Mouse (Mus musculus) forebrain, embryonic 13.5 days (tissue): ENCODE results near the gene Alg11. TPM values are rescaled to one million over a fixed set of nuclear protein-coding genes. Genes with fewer than 3 reads are reported as not detected.

Experiments
- ATAC-seq: fragments of 200-750 bp; cut with Nextera tagmentation; 2 replicates; pipeline ENCODE4 v1.8.0; 2017
- H3K27ac ChIP-seq: fragments of 300-500 bp; sonication (generic); 2 replicates; pipeline ENCODE4 v1.5.1; 2015; ENCODE audit warnings: inconsistent platforms, mild to moderate bottlenecking, moderate library complexity
- H3K27me3 ChIP-seq: fragments of 300-500 bp; sonication (generic); 2 replicates; pipeline ENCODE4 v1.6.1; 2015; ENCODE audit warnings: mild to moderate bottlenecking, inconsistent platforms
- H3K36me3 ChIP-seq: fragments of 300-500 bp; sonication (generic); 2 replicates; pipeline ENCODE4 v1.6.1; 2015; ENCODE audit warnings: mild to moderate bottlenecking, inconsistent platforms; ENCODE audit not compliant: poor library complexity, severe bottlenecking
- H3K4me1 ChIP-seq: fragments of 300-500 bp; sonication (generic); 2 replicates; pipeline ENCODE4 v1.6.1; 2015; ENCODE audit warnings: inconsistent platforms
- H3K4me2 ChIP-seq: fragments of 300-500 bp; sonication (generic); 2 replicates; pipeline ENCODE4 v1.6.1; 2015; ENCODE audit warnings: inconsistent platforms, mild to moderate bottlenecking, moderate library complexity
- H3K4me3 ChIP-seq: fragments of 300-500 bp; sonication (generic); 2 replicates; pipeline ENCODE4 v1.5.1; 2015; ENCODE audit warnings: mild to moderate bottlenecking, inconsistent platforms
- H3K9ac ChIP-seq: fragments of 300-500 bp; sonication (generic); 2 replicates; pipeline ENCODE4 v1.6.1; 2015; ENCODE audit warnings: mild to moderate bottlenecking, inconsistent platforms
- H3K9me3 ChIP-seq: fragments of 300-500 bp; sonication (generic); replicated peaks from 2 replicates; pipeline ENCODE4 v1.6.1; 2016; ENCODE audit warnings: inconsistent platforms
- WGBS: fragments of 180-500 bp; shearing (Covaris S2); methylation state at CpG from one replicate; pipeline ENCODE4 v1.1.7; 2015; 5-methylcytosine and 5-hydroxymethylcytosine counted together
- polyA plus RNA-seq: library from polyadenylated mRNA; unstranded; fragments of >200 nt; fragmentation: Nextera tagmentation; extraction: Ambion mirVana; gene quantifications from 2 replicates; pipeline ENCODE4 v1.2.1, GENCODE M21; 2015

Alg11 gene
- polyA plus RNA-seq, 1 experiment from 2014 or later, result 28.9 TPM

GRCm38 (mm10) chr8:22042515-22042914 lies 18.0 kb upstream of the Alg11 start:
- Histone ChIP-seq H3K4me1 (no peaks in the 10 kb centered on the region; the same call in 1 of the 2 replicates), H3K9ac (no peak overlapping the region), H3K4me2 (no peak overlapping the region), H3K4me3 (no peak overlapping the region), H3K27ac (no peak overlapping the region), H3K9me3 (no peaks in the 10 kb centered on the region), H3K36me3 (no peaks in the 10 kb centered on the region), H3K27me3 (peaks cover 5% of the 10 kb centered on the region)
- WGBS, result 82% methylated on average over 3 of the region's 3 CpGs
- no peak for ATAC-seq

GRCm38 (mm10) chr8:22043706-22044105 lies 16.8 kb upstream of the Alg11 start:
- no peak for ATAC-seq
- 74% methylated on average over 12 of the region's 12 CpGs for WGBS
- no peaks in the 10 kb centered on the region; the same call in 1 of the 2 replicates for H3K4me1 ChIP-seq
- no peak overlapping the region for H3K27ac ChIP-seq
- no peak overlapping the region for H3K9ac ChIP-seq
- H3K27me3 ChIP-seq, result peaks cover 5% of the 10 kb centered on the region; the same call in 1 of the 2 replicates
- H3K4me3 ChIP-seq, result no peak overlapping the region
- no peaks in the 10 kb centered on the region for H3K9me3 ChIP-seq
- no peak overlapping the region for H3K4me2 ChIP-seq
- no peaks in the 10 kb centered on the region for H3K36me3 ChIP-seq

GRCm38 (mm10) chr8:22047699-22048464 lies 12.6 kb upstream of the Alg11 start:
- Histone ChIP-seq H3K4me3 (no peak overlapping the region), H3K27me3 (no peaks in the 10 kb centered on the region), H3K4me1 (no peaks in the 10 kb centered on the region), H3K9me3 (no peaks in the 10 kb centered on the region), H3K4me2 (no peak overlapping the region), H3K36me3 (no peaks in the 10 kb centered on the region), H3K27ac (no peak overlapping the region), H3K9ac (no peak overlapping the region)
- ATAC-seq, result peak; percentile 30; the same call in 1 of the 2 replicates
- WGBS, result 63% methylated on average over 2 of the region's 2 CpGs

GRCm38 (mm10) chr8:22054674-22055491 lies 5.6 kb upstream of the Alg11 start:
- Histone ChIP-seq H3K4me1 (peaks cover 3% of the 10 kb centered on the region; the same call in 1 of the 2 replicates), H3K4me2 (no peak overlapping the region), H3K27me3 (peaks cover 18% of the 10 kb centered on the region), H3K36me3 (no peaks in the 10 kb centered on the region), H3K4me3 (no peak overlapping the region), H3K27ac (no peak overlapping the region), H3K9ac (no peak overlapping the region), H3K9me3 (no peaks in the 10 kb centered on the region)
- WGBS, result 88% methylated on average over 12 of the region's 12 CpGs
- ATAC-seq, result no peak

- Histone ChIP-seq H3K4me1 (peaks cover 3% of the 10 kb centered on the region; the same call in 1 of the 2 replicates), H3K4me2 (no peak overlapping the region), H3K27ac (no peak overlapping the region), H3K27me3 (peaks cover 18% of the 10 kb centered on the region), H3K36me3 (no peaks in the 10 kb centered on the region), H3K9me3 (no peaks in the 10 kb centered on the region), H3K9ac (no peak overlapping the region), H3K4me3 (no peak overlapping the region)
- no peak for ATAC-seq
- 97% methylated on average over 2 of the region's 2 CpGs for WGBS
These were observed 5.0 kb upstream of the Alg11 start for GRCm38 (mm10) chr8:22055492-22055877.

GRCm38 (mm10) chr8:22056850-22057249 lies 3.7 kb upstream of the Alg11 start:
- peaks cover 18% of the 10 kb centered on the region for H3K27me3 ChIP-seq
- no peak for ATAC-seq
- no peak overlapping the region for H3K9ac ChIP-seq
- 79% methylated on average over 3 of the region's 3 CpGs for WGBS
- no peak overlapping the region for H3K4me3 ChIP-seq
- H3K4me1 ChIP-seq, result peaks cover 10% of the 10 kb centered on the region
- H3K4me2 ChIP-seq, result no peak overlapping the region
- no peak overlapping the region for H3K27ac ChIP-seq
- no peaks in the 10 kb centered on the region for H3K36me3 ChIP-seq
- no peaks in the 10 kb centered on the region for H3K9me3 ChIP-seq

DNA sequence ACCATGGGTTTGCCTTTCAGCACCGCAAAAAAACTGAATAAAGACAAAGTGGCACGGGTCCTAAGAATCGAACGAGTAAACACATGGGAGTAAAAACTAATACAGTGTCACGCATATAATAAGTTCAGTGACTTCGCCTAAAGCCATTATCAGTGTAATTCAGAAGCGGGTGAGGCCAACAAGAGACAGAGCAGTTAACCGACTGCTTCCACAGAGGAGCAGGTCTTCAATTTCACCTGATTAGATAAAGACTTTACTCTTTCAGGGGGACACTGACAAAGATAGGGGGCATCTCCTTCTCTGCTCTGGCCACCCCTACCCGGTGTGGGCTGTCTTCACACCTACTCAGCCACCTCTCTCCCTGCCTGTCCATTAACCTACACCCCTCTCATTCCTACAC lies 2.2 kb upstream of the Alg11 start:
- WGBS, result 83% methylated on average over 9 of the region's 9 CpGs
- ATAC-seq, result no peak
- Histone ChIP-seq H3K27ac (no peak overlapping the region), H3K4me2 (no peak overlapping the region), H3K27me3 (peaks cover 18% of the 10 kb centered on the region), H3K4me3 (no peak overlapping the region), H3K36me3 (peaks cover 11% of the 10 kb centered on the region; the same call in 1 of the 2 replicates), H3K9me3 (no peaks in the 10 kb centered on the region), H3K9ac (no peak overlapping the region), H3K4me1 (peaks cover 10% of the 10 kb centered on the region)

DNA sequence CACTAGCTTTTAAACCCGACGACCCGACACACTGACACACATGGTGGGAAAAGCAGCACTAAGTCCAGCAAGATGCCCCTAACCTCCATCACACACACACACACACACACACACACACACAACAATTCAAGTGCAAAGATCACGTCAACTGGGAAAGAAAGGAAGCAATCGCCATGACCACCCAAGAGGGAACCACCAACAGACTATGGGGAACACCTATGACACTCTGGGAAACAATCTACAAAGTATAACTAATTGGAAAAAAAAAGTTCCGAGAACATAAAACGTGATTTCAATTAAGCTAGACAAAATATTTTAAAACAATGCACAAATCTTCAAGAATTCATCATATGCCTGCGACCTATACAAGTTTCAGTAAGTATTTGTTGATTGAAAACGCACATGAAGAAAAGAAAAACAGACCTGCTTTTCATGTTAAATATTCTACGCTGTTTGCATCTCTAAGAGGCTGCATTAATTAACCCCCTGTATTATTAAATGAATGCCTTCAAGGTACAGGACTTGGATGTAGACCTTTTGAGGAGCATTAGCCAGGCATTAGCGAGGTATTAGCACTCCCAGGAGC lies 1.3 kb upstream of the Alg11 start:
- H3K4me2 ChIP-seq, result peak overlapping the region; percentile 89
- 32% methylated on average over 11 of the region's 11 CpGs for WGBS
- peaks cover 18% of the 10 kb centered on the region for H3K27me3 ChIP-seq
- H3K9me3 ChIP-seq, result no peaks in the 10 kb centered on the region
- peaks cover 10% of the 10 kb centered on the region for H3K4me1 ChIP-seq
- H3K27ac ChIP-seq, result no peak overlapping the region
- peaks cover 17% of the 10 kb centered on the region for H3K36me3 ChIP-seq
- peak overlapping the region; percentile 67 for H3K4me3 ChIP-seq
- ATAC-seq, result no peak
- H3K9ac ChIP-seq, result peak overlapping the region; percentile 78; the same call in 1 of the 2 replicates

DNA sequence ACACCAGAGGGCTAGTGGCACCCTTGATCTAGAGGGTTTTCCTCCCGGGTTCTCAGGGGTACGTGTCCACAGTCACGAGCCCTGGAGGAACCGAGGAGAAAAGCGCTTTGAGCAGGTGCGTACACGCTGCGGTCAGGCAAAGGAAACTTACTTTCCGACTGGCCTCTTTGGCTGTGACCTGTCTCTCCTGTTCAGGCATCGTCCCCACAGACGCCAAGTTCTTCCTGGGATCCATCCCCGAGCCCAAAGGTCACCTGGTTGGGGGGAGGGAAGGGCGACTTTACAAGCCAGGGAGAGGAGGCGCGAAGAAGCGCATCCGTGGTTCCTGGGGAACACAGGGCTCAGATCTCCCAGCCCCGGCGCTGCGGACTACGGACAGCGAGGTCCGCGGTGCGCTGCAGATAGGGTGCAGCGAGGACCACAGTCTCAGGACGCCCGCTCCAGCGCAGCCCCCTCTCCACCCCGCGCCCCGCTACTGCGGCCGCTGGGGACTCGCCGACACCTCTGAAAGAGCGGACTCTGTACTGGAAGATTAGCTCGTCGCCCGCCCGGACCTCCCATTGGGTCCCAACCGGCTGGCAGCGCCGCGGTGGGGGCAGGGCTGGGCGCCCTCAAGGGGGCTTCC lies 588 bp upstream of the Alg11 start, which contains the start of gene Atp7b:
Gene Atp7b (minus strand): TSS at position 485 of the 625 bp plus-strand sequence.
- Histone ChIP-seq H3K36me3 (peaks cover 22% of the 10 kb centered on the region), H3K9me3 (no peaks in the 10 kb centered on the region), H3K4me2 (peak within 1 kb of the TSS; percentile 89), H3K9ac (peak within 1 kb of the TSS; percentile 78), H3K27me3 (peaks cover 18% of the 10 kb centered on the region), H3K27ac (no peak within 1 kb of the TSS), H3K4me1 (peaks cover 10% of the 10 kb centered on the region), H3K4me3 (peak within 1 kb of the TSS; percentile 67)
- 2% methylated on average over 44 of the region's 46 CpGs for whole genome bisulfite sequencing
- ATAC-seq, result peak; percentile 94

DNA sequence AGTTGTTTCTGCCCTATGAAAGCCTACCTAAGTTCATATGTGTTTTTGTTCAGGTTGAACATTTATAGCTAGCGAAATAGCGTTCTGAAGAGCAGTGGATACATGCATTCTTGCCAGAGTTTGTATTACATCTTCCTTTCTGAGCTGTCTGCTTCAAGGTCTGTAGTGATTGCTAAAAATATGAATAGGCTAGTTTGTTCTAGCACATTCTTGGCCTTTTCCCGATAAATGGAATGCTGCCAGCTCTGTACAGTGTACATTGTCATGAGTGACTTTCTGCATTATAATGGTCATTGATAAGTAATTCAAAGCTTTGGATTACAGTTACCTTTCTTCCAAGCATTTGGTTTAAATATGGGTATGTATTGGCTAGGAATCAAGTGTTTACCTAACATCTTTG lies 605 bp downstream of the Alg11 start:
- Histone ChIP-seq H3K9ac (peak overlapping the region; percentile 26; the same call in 1 of the 2 replicates), H3K4me2 (peak overlapping the region; percentile 89)

GRCm38 (mm10) chr8:22079313-22080007 lies 18.9 kb downstream of the Alg11 start:
- no peaks in the 10 kb centered on the region for H3K9me3 ChIP-seq
- WGBS, result 89% methylated on average over 9 of the region's 9 CpGs
- H3K4me3 ChIP-seq, result no peak overlapping the region
- no peak overlapping the region for H3K9ac ChIP-seq
- ATAC-seq, result no peak
- no peaks in the 10 kb centered on the region for H3K36me3 ChIP-seq
- no peak overlapping the region for H3K4me2 ChIP-seq
- H3K27ac ChIP-seq, result no peak overlapping the region
- no peaks in the 10 kb centered on the region for H3K4me1 ChIP-seq
- no peaks in the 10 kb centered on the region for H3K27me3 ChIP-seq

More for the DNA sequence above, 605 bp downstream of the Alg11 start:
- peak overlapping the region; percentile 67 for H3K4me3 ChIP-seq
- H3K4me1 ChIP-seq, result peaks cover 10% of the 10 kb centered on the region
- ATAC-seq, result no peak
- WGBS, result 5% methylated on average over 3 of the region's 3 CpGs
- no peak overlapping the region for H3K27ac ChIP-seq
- peaks cover 34% of the 10 kb centered on the region for H3K36me3 ChIP-seq
- peaks cover 18% of the 10 kb centered on the region for H3K27me3 ChIP-seq
- H3K9me3 ChIP-seq, result no peaks in the 10 kb centered on the region; the same call in 1 of the 2 replicates
